Mouse (Mus musculus) spleen, adult 12 weeks (tissue): ENCODE measurements at regions not wholly inside any gene's neighbourhood (a gene's known extent, or its start where the extent isn't known, plus 50 kb on each side); places are given as distances from the start of the nearest gene placed in this dataset.
A peak's percentile ranks its signal among the peaks of the same experiment; 100 is the strongest.
"Not testable (repeated sequence)": the region's sequence is repeated elsewhere in the genome, so short reads cannot be mapped to it uniquely, and the experiment has no call there.

Source experiments
- DNase-seq: peaks from one replicate; pipeline ENCODE4 v3.0.0; 2022; ENCODE audit warnings: low spot score

DNA sequence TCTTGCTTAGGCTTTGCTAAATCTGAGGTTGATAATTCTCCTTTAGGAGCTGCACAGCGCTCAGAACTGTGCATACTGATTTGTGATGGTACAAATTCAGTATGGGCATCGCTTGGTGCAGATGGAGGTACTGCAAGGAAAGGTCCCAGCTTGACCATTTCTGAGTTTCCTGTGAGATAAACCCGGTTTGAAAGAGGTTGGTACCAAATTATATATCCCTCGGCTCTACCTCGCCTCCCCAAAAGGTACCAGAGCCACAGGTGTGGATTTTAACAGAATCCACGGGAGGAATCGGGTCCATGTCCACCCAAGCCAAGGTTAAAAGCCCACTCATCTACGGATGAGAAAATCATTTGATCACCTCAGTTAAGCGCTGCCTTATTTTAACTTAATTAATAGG is 172.5 kb upstream of the Zfp808 start:
- DNase-seq, result not testable (repeated sequence)

DNA sequence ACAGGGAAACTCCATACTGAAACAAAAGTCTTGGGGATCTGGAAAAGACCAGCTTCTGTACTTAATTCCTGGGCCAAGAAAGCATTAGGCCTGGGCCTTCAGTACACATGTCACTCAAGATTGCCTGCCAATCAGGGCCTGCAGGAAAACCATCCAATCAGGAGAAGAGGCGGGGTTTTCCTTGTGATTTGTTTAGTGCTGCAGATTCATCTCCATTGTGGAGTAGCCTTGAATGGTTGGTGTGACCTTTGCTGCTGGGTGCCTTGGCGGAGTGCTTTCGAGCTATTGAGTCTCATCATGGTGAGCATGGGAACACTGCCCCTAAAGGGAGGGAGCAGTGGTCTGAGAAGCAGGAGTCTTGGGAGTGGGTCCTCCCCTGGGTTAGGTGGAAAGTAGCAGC is 150.8 kb upstream of the Zfp808 start:
- DNase-seq, result not testable (repeated sequence)

DNA sequence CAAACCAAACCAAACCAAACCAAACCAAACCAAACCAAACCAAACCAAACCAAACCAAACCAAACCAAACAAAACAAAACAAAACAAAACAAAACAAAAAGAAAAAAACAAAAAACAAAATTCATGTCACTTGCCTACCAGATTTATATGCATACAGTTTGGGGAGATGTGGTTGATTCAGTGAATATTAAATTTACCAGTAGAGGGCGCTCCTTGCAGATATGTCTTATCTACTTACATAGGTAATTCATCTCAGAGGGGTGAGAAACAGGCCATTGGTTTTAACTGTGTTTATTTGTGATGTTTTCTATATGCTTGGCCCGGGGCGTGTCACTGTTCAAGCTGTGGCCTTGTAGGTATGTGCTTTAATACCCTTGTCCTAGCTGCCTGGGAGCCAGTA is 133.2 kb upstream of the Zfp808 start:
- DNase-seq, result not testable (repeated sequence)

DNA sequence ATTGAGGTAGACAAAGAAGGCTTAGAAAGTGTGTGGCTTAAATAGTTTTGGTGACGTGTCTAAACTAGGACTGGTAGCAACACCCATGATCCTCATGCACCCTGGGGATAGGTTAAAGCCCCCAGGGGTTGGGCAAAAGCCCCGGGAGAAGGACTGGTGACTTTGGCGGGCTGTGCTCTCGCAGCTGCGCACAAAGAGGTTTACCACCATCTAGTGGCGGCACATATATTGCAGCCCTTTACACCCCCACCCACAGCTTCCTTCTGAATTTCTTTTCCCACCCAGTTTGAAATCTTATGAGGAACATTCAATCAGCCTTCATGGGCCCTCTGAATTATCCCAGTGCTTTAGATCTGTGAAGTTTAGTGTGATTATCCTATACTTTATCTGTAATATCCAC is 130.9 kb upstream of the Zfp808 start:
- not testable (repeated sequence) for DNase-seq

DNA sequence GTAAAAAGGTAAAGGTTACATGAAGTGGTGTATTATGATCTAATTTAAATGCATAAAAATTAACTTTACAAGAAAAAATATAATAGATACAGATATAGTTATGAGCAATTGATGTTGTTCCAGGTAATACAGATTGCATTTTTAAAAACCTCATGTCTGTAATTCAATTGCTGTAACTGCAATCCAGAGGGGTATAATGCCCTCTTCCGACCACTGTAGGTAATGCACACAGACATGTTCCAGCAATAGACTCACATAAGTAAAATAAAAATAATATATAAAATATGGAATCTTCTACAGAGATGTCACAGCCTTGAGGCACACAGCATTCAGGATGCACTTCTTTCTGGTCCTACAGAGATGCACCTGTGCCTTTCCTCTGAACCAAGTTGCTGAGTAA is 122.4 kb upstream of the Zfp808 start:
- DNase-seq, result not testable (repeated sequence)

DNA sequence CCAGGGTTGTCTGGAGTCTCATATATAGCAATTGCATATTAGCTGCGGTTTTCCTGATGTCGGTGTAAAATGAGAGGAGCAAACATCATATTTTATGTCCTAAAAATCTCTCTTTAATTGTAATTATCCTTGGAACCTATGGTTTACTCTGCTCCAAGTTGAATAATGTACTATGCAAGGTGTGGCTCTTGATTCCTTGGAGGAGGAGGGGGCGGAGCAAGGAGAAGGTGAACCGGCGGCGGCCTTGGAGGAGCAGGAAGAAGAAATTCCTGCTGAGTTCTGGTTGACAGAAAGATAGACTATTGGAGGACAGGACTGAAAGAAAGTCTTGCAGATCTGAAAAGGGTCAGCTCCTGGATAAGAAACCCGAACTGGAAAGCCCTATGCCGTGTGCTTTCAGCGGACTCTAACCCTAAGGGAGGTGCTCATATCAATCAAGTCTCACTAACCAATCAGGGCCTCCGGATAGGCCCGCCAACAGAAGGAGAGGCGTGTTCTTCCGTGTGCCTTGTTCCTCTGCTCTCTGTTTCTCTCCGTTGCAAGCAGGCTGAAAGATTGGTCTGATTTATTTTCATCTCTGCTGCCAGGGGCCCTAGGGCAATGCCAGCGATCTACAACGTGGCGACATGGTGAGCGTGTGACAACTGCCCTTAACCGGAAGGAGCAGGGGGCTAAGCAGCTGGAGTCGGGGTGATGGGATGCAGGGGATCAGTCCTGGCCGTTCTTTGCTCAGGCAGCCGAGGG is 114.1 kb upstream of the Zfp808 start:
- peak; percentile 22 for DNase-seq

DNA sequence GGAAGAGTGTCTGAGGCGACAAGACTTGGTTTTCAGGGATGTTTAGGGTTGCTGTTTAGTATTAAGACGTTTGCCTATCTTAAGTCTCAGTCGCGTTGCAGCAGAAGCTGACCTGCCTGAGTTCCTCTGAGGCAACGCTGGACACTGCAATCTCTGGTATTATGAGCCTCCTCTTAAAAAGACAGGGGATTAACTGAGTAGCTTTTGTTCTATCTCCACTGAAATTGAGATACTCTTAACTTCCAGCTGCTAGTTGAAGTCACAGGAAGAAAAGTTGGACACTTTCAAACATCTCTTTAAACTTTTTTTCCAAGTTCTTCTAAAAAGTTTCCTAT is 113.6 kb upstream of the Zfp808 start:
- not testable (repeated sequence) for DNase-seq

DNA sequence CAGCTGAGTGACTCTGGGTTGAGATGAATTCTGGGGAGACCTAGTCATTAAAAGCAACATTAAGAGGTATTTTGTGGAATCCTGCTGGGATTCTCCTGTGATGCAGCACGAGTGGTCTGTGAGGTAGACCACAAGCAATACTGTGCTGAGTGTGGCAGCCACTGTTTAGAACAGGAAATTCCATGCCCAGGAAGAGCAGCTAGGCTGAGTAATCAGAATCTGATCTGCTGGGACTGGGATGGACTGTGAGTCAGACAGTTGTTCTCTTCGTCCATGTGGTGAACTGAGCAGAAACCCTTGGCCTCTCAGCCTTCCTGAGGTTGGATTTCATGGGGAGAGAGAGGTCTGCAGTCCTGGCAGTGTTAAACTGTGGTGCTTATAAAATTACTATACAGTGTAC is 92.0 kb upstream of the Zfp808 start:
- not testable (repeated sequence) for DNase-seq

DNA sequence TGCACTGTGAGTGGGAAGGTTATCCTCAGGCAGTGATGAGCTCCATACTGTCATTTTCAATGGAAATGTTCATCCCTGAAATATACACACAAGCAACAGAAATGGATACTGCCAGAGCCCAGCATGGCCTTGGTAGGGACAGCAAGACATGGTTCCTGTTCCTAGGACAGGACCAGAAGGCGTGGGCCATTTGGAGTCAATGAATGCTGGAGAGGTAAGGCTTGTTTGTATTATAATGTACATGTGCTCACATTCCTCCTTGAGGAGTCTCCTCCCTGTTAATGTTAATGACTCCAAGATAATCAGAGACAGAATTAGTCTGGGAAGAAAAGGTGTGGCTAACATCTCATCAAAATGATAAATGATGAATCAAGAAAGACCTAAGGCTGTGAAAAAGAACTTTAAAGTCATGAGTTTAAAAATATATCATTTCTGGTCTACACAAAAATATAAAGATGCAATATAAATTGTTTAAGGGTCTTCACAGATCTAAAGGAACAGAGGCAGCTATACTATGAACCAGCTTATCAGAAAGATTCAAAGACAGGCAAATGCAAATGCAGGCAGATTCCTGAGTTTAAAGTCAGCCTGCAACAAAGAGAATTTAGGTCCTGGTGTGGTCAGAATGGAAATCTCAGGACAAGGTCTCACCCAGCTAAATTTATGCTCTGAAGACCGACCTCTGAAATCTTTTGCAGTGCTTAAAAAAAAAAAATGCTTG is 51.6 kb upstream of the Zfp808 start:
- DNase-seq, result not testable (repeated sequence)

DNA sequence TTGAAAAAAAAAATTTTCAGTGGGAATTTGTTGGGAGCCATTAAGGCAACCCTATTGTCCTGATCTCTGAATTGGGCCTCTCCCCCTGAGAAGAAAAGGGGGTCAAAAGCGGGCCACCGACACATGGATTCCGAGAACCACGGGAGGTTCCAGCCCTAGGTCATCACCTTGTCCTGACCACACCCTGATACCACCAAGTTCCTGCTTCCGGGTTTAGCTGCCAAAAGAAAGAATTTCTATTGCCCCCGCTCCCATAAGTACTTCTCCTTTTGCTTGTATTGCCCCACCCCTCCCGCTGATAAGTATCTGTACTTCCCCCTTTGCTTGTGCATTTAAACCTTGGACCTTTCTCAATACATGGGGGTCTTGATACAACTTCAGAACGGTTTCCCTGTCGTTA is 50.8 kb upstream of the Zfp808 start:
- not testable (repeated sequence) for DNase-seq
